Mouse (Mus musculus) intestine, postnatal 0 days (tissue): Measurements from ENCODE around the gene Hoxc6. TPM values are rescaled to one million over a fixed set of nuclear protein-coding genes. Genes with fewer than 3 reads are reported as not detected.

ENCODE experiments used
- ATAC-seq: fragments of 200-750 bp; cut with Nextera tagmentation; 2 replicates; pipeline ENCODE4 v1.8.0; 2017; ENCODE audit warnings: mild to moderate bottlenecking, moderate TSS enrichment, moderate library complexity
- H3K27ac ChIP-seq: fragments of 300-500 bp; sonication (generic); 2 replicates; pipeline ENCODE4 v1.5.1; 2014; ENCODE audit warnings: mild to moderate bottlenecking, low read depth, low read length, moderate library complexity
- H3K27me3 ChIP-seq: fragments of 300-500 bp; sonication (generic); replicated peaks from 2 replicates; pipeline ENCODE4 v1.6.1; 2014; ENCODE audit warnings: low read length, mixed read lengths; ENCODE audit not compliant: control insufficient read depth, insufficient read depth
- H3K36me3 ChIP-seq: fragments of 300-500 bp; sonication (generic); 2 replicates; pipeline ENCODE4 v1.6.1; 2014; ENCODE audit warnings: mild to moderate bottlenecking, moderate library complexity; ENCODE audit not compliant: control insufficient read depth, insufficient read depth
- H3K4me1 ChIP-seq: fragments of 300-500 bp; sonication (generic); replicated peaks from 2 replicates; pipeline ENCODE4 v1.6.1; 2014; ENCODE audit warnings: antibody characterized with exemption, low read length, mixed read lengths; ENCODE audit not compliant: control insufficient read depth, insufficient read depth
- H3K4me2 ChIP-seq: fragments of 300-500 bp; sonication (generic); replicated peaks from 2 replicates; pipeline ENCODE4 v1.6.1; 2014; ENCODE audit warnings: low read depth, mild to moderate bottlenecking, moderate library complexity
- H3K4me3 ChIP-seq: fragments of 300-500 bp; sonication (generic); 2 replicates; pipeline ENCODE4 v1.5.1; 2014; ENCODE audit warnings: low read depth, low read length
- H3K9ac ChIP-seq: fragments of 300-500 bp; sonication (generic); 2 replicates; pipeline ENCODE4 v1.6.1; 2014; ENCODE audit warnings: mild to moderate bottlenecking, low read depth, low read length
- H3K9me3 ChIP-seq: fragments of 300-500 bp; sonication (generic); 2 replicates; pipeline ENCODE4 v1.6.1; 2016; ENCODE audit warnings: mixed run types; ENCODE audit not compliant: control insufficient read depth
- CTCF ChIP-seq: sonication (generic); IDR thresholded peaks from 2 replicates; pipeline ENCODE4 v1.5.1; 2016; ENCODE audit warnings: low read depth, mild to moderate bottlenecking, control low read depth, antibody characterized with exemption, moderate library complexity
- WGBS: fragments of 180-500 bp; shearing (Covaris S2); extraction: QIAGEN DNeasy Blood & Tissue Kit; methylation state at CpG from one replicate; pipeline ENCODE4 v1.1.7; 2014; 5-methylcytosine and 5-hydroxymethylcytosine counted together
- polyA plus RNA-seq: library from polyadenylated mRNA; unstranded; fragments of >200 nt; fragmentation: Nextera tagmentation; extraction: Ambion mirVana; gene quantifications from 2 replicates; pipeline ENCODE4 v1.2.1, GENCODE M21; 2015

Gene Hoxc6
- polyA plus RNA-seq, result 3.0 and 3.5 TPM in 2 replicates

GRCm38 (mm10) chr15:102997939-102998355 lies at the start of gene Hoxc6:
Gene Hoxc6, plus strand, starts transcription at chr15:102998257.
- TF ChIP-seq CTCF, result no peak
- peaks cover 98% of the 10 kb centered on the region for H3K27me3 ChIP-seq
- no peak within 1 kb of the TSS for H3K9ac ChIP-seq
- peak within 1 kb of the TSS; percentile 39 for H3K4me3 ChIP-seq
- H3K4me2 ChIP-seq, result peak within 1 kb of the TSS; percentile 66
- H3K36me3 ChIP-seq, result no peaks in the 10 kb centered on the region
- WGBS, result 2% methylated on average over 19 of the region's 19 CpGs
- H3K9me3 ChIP-seq, result 0 out of 2 replicates have a peak, but pooled peaks cover 2% of the 10 kb centered on the region
- H3K4me1 ChIP-seq, result no peaks in the 10 kb centered on the region
- H3K27ac ChIP-seq, result peak within 1 kb of the TSS; percentile 28; the same call in 1 of the 2 replicates
- ATAC-seq, result no peak

GRCm38 (mm10) chr15:102948842-102949241 lies 49.2 kb upstream of the Hoxc6 start:
- WGBS, result 22% methylated on average over 2 of the region's 2 CpGs
- Histone ChIP-seq H3K9ac (no peak overlapping the region), H3K27ac (no peak overlapping the region), H3K4me1 (no peaks in the 10 kb centered on the region), H3K4me3 (no peak overlapping the region), H3K4me2 (no peak overlapping the region), H3K9me3 (no peaks in the 10 kb centered on the region), H3K36me3 (no peaks in the 10 kb centered on the region), H3K27me3 (peaks cover 98% of the 10 kb centered on the region)
- TF ChIP-seq CTCF, result no peak
- no peak for ATAC-seq

- Histone ChIP-seq H3K27ac (no peak overlapping the region), H3K27me3 (peaks cover 98% of the 10 kb centered on the region), H3K4me3 (no peak overlapping the region), H3K4me2 (no peak overlapping the region), H3K4me1 (no peaks in the 10 kb centered on the region), H3K9ac (no peak overlapping the region), H3K9me3 (no peaks in the 10 kb centered on the region), H3K36me3 (no peaks in the 10 kb centered on the region)
- no peak for ATAC-seq
- WGBS, result 2% methylated on average over 20 of the region's 20 CpGs
- TF ChIP-seq CTCF, result no peak
Observed at GRCm38 (mm10) chr15:102949696-102950095, 48.4 kb upstream of the Hoxc6 start.

GRCm38 (mm10) chr15:102950877-102951276 lies 47.2 kb upstream of the Hoxc6 start:
- H3K36me3 ChIP-seq, result no peaks in the 10 kb centered on the region

GRCm38 (mm10) chr15:102953561-102953960 lies 44.5 kb upstream of the Hoxc6 start:
- Histone ChIP-seq H3K4me3 (no peak overlapping the region), H3K36me3 (no peaks in the 10 kb centered on the region), H3K9ac (no peak overlapping the region), H3K4me1 (no peaks in the 10 kb centered on the region), H3K27me3 (peaks cover 97% of the 10 kb centered on the region), H3K4me2 (no peak overlapping the region), H3K27ac (no peak overlapping the region), H3K9me3 (no peaks in the 10 kb centered on the region)
- no peak for ATAC-seq
- 5% methylated on average over 6 of the region's 6 CpGs for WGBS
- no peak for TF ChIP-seq CTCF

More at GRCm38 (mm10) chr15:102950877-102951276, 47.2 kb upstream of the Hoxc6 start:
- H3K27ac ChIP-seq, result no peak overlapping the region
- H3K4me2 ChIP-seq, result no peak overlapping the region
- no peak for ATAC-seq
- H3K27me3 ChIP-seq, result peaks cover 97% of the 10 kb centered on the region
- no peaks in the 10 kb centered on the region for H3K4me1 ChIP-seq
- H3K4me3 ChIP-seq, result no peak overlapping the region
- no peaks in the 10 kb centered on the region for H3K9me3 ChIP-seq
- no peak for TF ChIP-seq CTCF
- H3K9ac ChIP-seq, result no peak overlapping the region
- 16% methylated on average over 2 of the region's 2 CpGs for WGBS

GRCm38 (mm10) chr15:102954192-102955006 lies 43.7 kb upstream of the Hoxc6 start, which contains the start of gene Hoxc11:
Gene Hoxc11, plus strand, starts transcription at chr15:102954427.
- no peak within 1 kb of the TSS for H3K4me2 ChIP-seq
- WGBS, result 2% methylated on average over 56 of the region's 57 CpGs
- no peak within 1 kb of the TSS for H3K4me3 ChIP-seq
- ATAC-seq, result no peak
- no peaks in the 10 kb centered on the region for H3K9me3 ChIP-seq
- H3K9ac ChIP-seq, result no peak within 1 kb of the TSS
- H3K27ac ChIP-seq, result no peak within 1 kb of the TSS
- no peaks in the 10 kb centered on the region for H3K36me3 ChIP-seq
- peaks cover 96% of the 10 kb centered on the region for H3K27me3 ChIP-seq
- no peak for TF ChIP-seq CTCF
- H3K4me1 ChIP-seq, result no peaks in the 10 kb centered on the region
